ENCODE assay signal across 16 mouse cellular contexts in the genomic region with DNA sequence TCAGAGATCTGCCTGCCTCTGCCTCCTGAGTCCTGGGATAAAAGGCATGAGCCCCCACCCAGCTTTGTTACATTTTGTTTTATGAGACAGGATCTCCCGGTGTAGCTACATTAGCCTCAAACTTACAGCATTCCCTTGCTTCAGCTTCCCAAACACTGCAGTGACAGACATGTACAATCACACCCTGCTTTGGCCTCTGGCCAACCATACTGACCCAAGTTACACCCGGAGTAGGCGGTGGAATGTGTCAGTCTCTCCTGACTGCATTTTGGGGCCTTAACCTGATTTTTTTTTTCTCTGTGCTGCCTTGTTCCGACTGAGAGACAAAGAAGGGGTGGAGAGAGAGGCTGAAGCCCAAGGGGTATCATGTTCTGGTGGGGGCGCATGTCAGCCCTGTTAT. TPM values are rescaled to one million over a fixed set of nuclear protein-coding genes. Genes with fewer than 3 reads are reported as not detected.
A peak's percentile ranks its signal among the peaks of the same experiment; 100 is the strongest.
DNase-seq lines count a peak whose midpoint lies in the region; ATAC-seq and TF ChIP-seq lines count a peak whose summit lies in the region.
"Had no signal": no experiment of that assay in that cellular context is flagged by ENCODE, and none has a peak within 500 bp of the region (broad histone marks: within the 10 kb centered on the region; RNA-seq: fewer than 3 reads in every experiment).

No protein-coding gene starts in this region.

- 76% methylated on average over 5 of the region's 5 CpGs for WGBS in forebrain, embryonic 14.5 days
- WGBS in forebrain, embryonic 15.5 days: 72% methylated on average over 5 of the region's 5 CpGs
- 54% methylated on average over 5 of the region's 5 CpGs for WGBS in kidney, embryonic 16.5 days

- TF ChIP-seq POLR2A in brain, embryonic 14.5 days (IDR thresholded peaks at IDR 0.05; ENCODE audit: borderline replicate concordance, extremely low read depth, insufficient read depth, insufficient read length, poor library complexity, severe bottlenecking): no peak

- no peak overlapping the region for H3K4me2 ChIP-seq in forebrain, embryonic 14.5 days (ENCODE audit: low read length)
- H3K4me2 ChIP-seq in forebrain, embryonic 15.5 days (replicated peaks): no peak overlapping the region
- no peak overlapping the region for H3K4me2 ChIP-seq in kidney, embryonic 16.5 days (replicated peaks; ENCODE audit: low read depth, low read length)

- no peaks in the 10 kb centered on the region for H3K9me3 ChIP-seq in forebrain, embryonic 14.5 days (replicated peaks; ENCODE audit: control insufficient read depth, low read length)
- H3K9me3 ChIP-seq in forebrain, embryonic 15.5 days: no peaks in the 10 kb centered on the region; the same call in 1 of the 2 replicates
- 0 out of 2 replicates have a peak, but pooled peaks cover 6% of the 10 kb centered on the region for H3K9me3 ChIP-seq in kidney, embryonic 16.5 days (ENCODE audit: low read length)
- H3K9me3 ChIP-seq: hindbrain, embryonic 15.5 days; midbrain, embryonic 13.5 days had no signal

- no peak for ATAC-seq in forebrain, embryonic 14.5 days
- no peak for ATAC-seq in forebrain, embryonic 15.5 days (replicated peaks)
- ATAC-seq in kidney, embryonic 16.5 days (ENCODE audit: low FRiP score, low TSS enrichment): no peak
- ATAC-seq in cerebellum, adult (ENCODE audit: insufficient number of reproducible peaks, low FRiP score, low TSS enrichment): no peak

- H3K36me3 ChIP-seq in forebrain, embryonic 14.5 days (ENCODE audit: control insufficient read depth, insufficient read depth, low read length): peaks cover 3% of the 10 kb centered on the region
- H3K36me3 ChIP-seq in forebrain, embryonic 15.5 days: peaks cover 1% of the 10 kb centered on the region; the same call in 1 of the 2 replicates
- H3K36me3 ChIP-seq in kidney, embryonic 16.5 days (ENCODE audit: insufficient read depth, low read length): peaks cover 9% of the 10 kb centered on the region; the same call in 1 of the 2 replicates

- no peak overlapping the region for H3K9ac ChIP-seq in forebrain, embryonic 14.5 days (ENCODE audit: low read length)
- no peak overlapping the region for H3K9ac ChIP-seq in forebrain, embryonic 15.5 days (replicated peaks)
- no peak overlapping the region for H3K9ac ChIP-seq in kidney, embryonic 16.5 days (replicated peaks; ENCODE audit: low read length)
- H3K9ac ChIP-seq: hindbrain, embryonic 15.5 days; midbrain, embryonic 13.5 days had no signal

- H3K4me3 ChIP-seq in forebrain, embryonic 14.5 days (ENCODE audit: low read depth, low read length): no peak overlapping the region
- H3K4me3 ChIP-seq in forebrain, embryonic 15.5 days: no peak overlapping the region
- H3K4me3 ChIP-seq in kidney, embryonic 16.5 days (ENCODE audit: low read length): no peak overlapping the region
- H3K4me3 ChIP-seq: hindbrain, embryonic 15.5 days; midbrain, embryonic 13.5 days had no signal

- H3K27me3 ChIP-seq in forebrain, embryonic 14.5 days (replicated peaks; ENCODE audit: control insufficient read depth, insufficient read depth, low read length): no peaks in the 10 kb centered on the region
- no peaks in the 10 kb centered on the region for H3K27me3 ChIP-seq in forebrain, embryonic 15.5 days
- H3K27me3 ChIP-seq in kidney, embryonic 16.5 days (ENCODE audit: insufficient read depth, low read length): no peaks in the 10 kb centered on the region
- H3K27me3 ChIP-seq: hindbrain, embryonic 15.5 days; midbrain, embryonic 13.5 days had no signal

- TF ChIP-seq CTCF in brain, embryonic 14.5 days (IDR thresholded peaks at IDR 0.05; ENCODE audit: borderline replicate concordance, extremely low read depth, insufficient read depth, insufficient read length): no peak

- H3K4me1 ChIP-seq in forebrain, embryonic 14.5 days (ENCODE audit: control insufficient read depth, insufficient read depth, low read length): no peaks in the 10 kb centered on the region
- no peaks in the 10 kb centered on the region for H3K4me1 ChIP-seq in forebrain, embryonic 15.5 days
- H3K4me1 ChIP-seq in kidney, embryonic 16.5 days (ENCODE audit: insufficient read depth, low read length): 0 out of 2 replicates have a peak, but pooled peaks cover 2% of the 10 kb centered on the region
- H3K4me1 ChIP-seq: hindbrain, embryonic 15.5 days had no signal

- peak; percentile 30 for DNase-seq in forebrain, embryonic 14.5 days (ENCODE audit: low spot score)
- DNase-seq in kidney, postnatal 10 days: peak; percentile 50
- peak; percentile 54 for DNase-seq in 3T3-L1 (ENCODE audit: low read depth, low spot score)
- DNase-seq in brain, embryonic 14.5 days (ENCODE audit: low read depth): peak; percentile 37
- DNase-seq in urinary bladder, postnatal 36 days (ENCODE audit: low spot score in 2 of 2): no peak
- DNase-seq: cerebellum, adult 9-10 months; right cerebral cortex, adult 18-20 months; thymus, postnatal 25 days had no signal

- no peak overlapping the region for H3K27ac ChIP-seq in forebrain, embryonic 14.5 days (ENCODE audit: low read depth, low read length)
- no peak overlapping the region for H3K27ac ChIP-seq in forebrain, embryonic 15.5 days (replicated peaks)
- no peak overlapping the region for H3K27ac ChIP-seq in kidney, embryonic 16.5 days (ENCODE audit: low read length)
- H3K27ac ChIP-seq: hindbrain, embryonic 15.5 days; midbrain, embryonic 13.5 days had no signal

RNA-seq across cellular contexts. Expression of a gene that starts 9.1 kb away (rescaled TPM):
- polyA plus RNA-seq in forebrain, embryonic 14.5 days (2014; fragmentation: Nextera tagmentation; extraction: Ambion mirVana): 0.08 and 0.19 TPM in 2 replicates
- 0.43 and 0.50 TPM in 2 replicates for polyA plus RNA-seq in forebrain, embryonic 15.5 days (2015; fragmentation: Nextera tagmentation; extraction: Ambion mirVana)
- polyA plus RNA-seq in kidney, embryonic 16.5 days (2015; fragmentation: Nextera tagmentation; extraction: Ambion mirVana): 0.24 and 0.58 TPM in 2 replicates
- 0.03 and 0.07 TPM in 2 replicates for polyA plus RNA-seq in brain, embryonic 14.5 days (2012; rRNA removed)

RNA-seq across cellular contexts. Expression of a gene that starts 10.1 kb away (rescaled TPM):
- not detected in 2 replicates for polyA plus RNA-seq in forebrain, embryonic 14.5 days (2014; fragmentation: Nextera tagmentation; extraction: Ambion mirVana)
- polyA plus RNA-seq in forebrain, embryonic 15.5 days (2015; fragmentation: Nextera tagmentation; extraction: Ambion mirVana): not detected in 2 replicates
- not detected in 2 replicates for polyA plus RNA-seq in kidney, embryonic 16.5 days (2015; fragmentation: Nextera tagmentation; extraction: Ambion mirVana)
- not detected in 2 replicates for polyA plus RNA-seq in brain, embryonic 14.5 days (2012; rRNA removed)
- polyA plus RNA-seq: C2C12; forebrain, embryonic 11.5 days; hindbrain, embryonic 15.5 days; midbrain, embryonic 13.5 days; neural tube, embryonic 11.5 days had no signal

RNA-seq across cellular contexts. Expression of a gene that starts 50.9 kb away (rescaled TPM):
- 45.6 and 52.3 TPM in 2 replicates for polyA plus RNA-seq in forebrain, embryonic 14.5 days (2014; fragmentation: Nextera tagmentation; extraction: Ambion mirVana)
- polyA plus RNA-seq in forebrain, embryonic 15.5 days (2015; fragmentation: Nextera tagmentation; extraction: Ambion mirVana): 88.4 and 91.1 TPM in 2 replicates
- polyA plus RNA-seq in kidney, embryonic 16.5 days (2015; fragmentation: Nextera tagmentation; extraction: Ambion mirVana): 43.9 and 53.1 TPM in 2 replicates
- 149 and 153 TPM in 2 replicates for polyA plus RNA-seq in brain, embryonic 14.5 days (2012; rRNA removed)

RNA-seq across cellular contexts. Expression of a gene that starts 53.5 kb away (rescaled TPM):
- 2.2 and 3.2 TPM in 2 replicates for polyA plus RNA-seq in forebrain, embryonic 14.5 days (2014; fragmentation: Nextera tagmentation; extraction: Ambion mirVana)
- polyA plus RNA-seq in forebrain, embryonic 15.5 days (2015; fragmentation: Nextera tagmentation; extraction: Ambion mirVana): 4.4 and 4.5 TPM in 2 replicates
- 3.4 and 4.4 TPM in 2 replicates for polyA plus RNA-seq in kidney, embryonic 16.5 days (2015; fragmentation: Nextera tagmentation; extraction: Ambion mirVana)
- polyA plus RNA-seq in brain, embryonic 14.5 days (2012; rRNA removed): 7.8 and 11.1 TPM in 2 replicates

Comparison
In these comparisons a context has a peak if more than half of its experiments do, and no peak if none do; other contexts are left out.
1. DNase-seq: peak in forebrain, embryonic 14.5 days (single experiment), kidney, postnatal 10 days (single experiment), 3T3-L1 (single experiment) and brain, embryonic 14.5 days (single experiment); none in urinary bladder, postnatal 36 days (0 of 2).